Mouse (Mus musculus) limb, embryonic 14.5 days (tissue): ENCODE measurements at regions not wholly inside any gene's neighbourhood (a gene's known extent, or its start where the extent isn't known, plus 50 kb on each side); places are given as distances from the start of the nearest gene placed in this dataset.
A peak's percentile ranks its signal among the peaks of the same experiment; 100 is the strongest.

Source experiments
- ATAC-seq: fragments of 200-750 bp; cut with Nextera tagmentation; 2 replicates; pipeline ENCODE4 v1.8.0; 2017; ENCODE audit warnings: low read depth, moderate number of reproducible peaks, moderate TSS enrichment; ENCODE audit not compliant: low FRiP score
- DNase-seq: peaks from one replicate; pipeline ENCODE4 v3.0.0-alpha.2; 2015; ENCODE audit warnings: low spot score
- H3K27ac ChIP-seq: fragments of 300-500 bp; sonication (generic); replicated peaks from 2 replicates; pipeline ENCODE4 v1.5.1; 2014; ENCODE audit warnings: low read depth, mild to moderate bottlenecking, low read length, moderate library complexity, mixed read lengths
- H3K27me3 ChIP-seq: fragments of 300-500 bp; sonication (generic); 2 replicates; pipeline ENCODE4 v1.6.1; 2014; ENCODE audit warnings: low read length, mixed read lengths; ENCODE audit not compliant: control insufficient read depth, insufficient read depth
- H3K36me3 ChIP-seq: fragments of 300-500 bp; sonication (generic); 2 replicates; pipeline ENCODE4 v1.6.1; 2014; ENCODE audit warnings: mild to moderate bottlenecking, low read length, moderate library complexity, mixed read lengths; ENCODE audit not compliant: control insufficient read depth, insufficient read depth
- H3K4me1 ChIP-seq: fragments of 300-500 bp; sonication (generic); 2 replicates; pipeline ENCODE4 v1.6.1; 2014; ENCODE audit warnings: antibody characterized with exemption, low read length, mixed read lengths; ENCODE audit not compliant: control insufficient read depth, insufficient read depth
- H3K4me2 ChIP-seq: fragments of 300-500 bp; sonication (generic); replicated peaks from 2 replicates; pipeline ENCODE4 v1.6.1; 2014; ENCODE audit warnings: low read depth, mild to moderate bottlenecking, low read length, moderate library complexity; ENCODE audit not compliant: severe bottlenecking
- H3K4me3 ChIP-seq: fragments of 300-500 bp; sonication (generic); replicated peaks from 2 replicates; pipeline ENCODE4 v1.5.1; 2014; ENCODE audit warnings: low read length
- H3K9ac ChIP-seq: fragments of 300-500 bp; sonication (generic); 2 replicates; pipeline ENCODE4 v1.6.1; 2014; ENCODE audit warnings: mild to moderate bottlenecking, low read depth, low read length, moderate library complexity; ENCODE audit not compliant: severe bottlenecking
- H3K9me3 ChIP-seq: fragments of 300-500 bp; sonication (generic); 2 replicates; pipeline ENCODE4 v1.6.1; 2016; ENCODE audit warnings: low read length; ENCODE audit not compliant: control insufficient read depth
- POLR2A ChIP-seq: fragments of 200-500 bp; IDR thresholded peaks from 2 replicates; pipeline ENCODE4 v1.8.0; 2012; ENCODE audit warnings: inconsistent platforms, mild to moderate bottlenecking, moderate library complexity, borderline replicate concordance; ENCODE audit not compliant: insufficient read depth, insufficient read length; ENCODE audit errors: extremely low read depth
- WGBS: fragments of 180-500 bp; shearing (Covaris S2); extraction: QIAGEN DNeasy Blood & Tissue Kit; methylation state at CpG from one replicate; pipeline ENCODE4 v1.1.7; 2014; 5-methylcytosine and 5-hydroxymethylcytosine counted together

GRCm38 (mm10) chr2:143419791-143420190 lies 126.2 kb upstream of the Pcsk2 start:
- 73% methylated on average over 2 of the region's 2 CpGs for WGBS
- H3K9ac ChIP-seq: no peak overlapping the region
- DNase-seq (no peak), ATAC-seq (no peak)
- H3K27me3 ChIP-seq: no peaks in the 10 kb centered on the region
- H3K4me2 ChIP-seq: no peak overlapping the region
- no peak for TF ChIP-seq POLR2A
- no peak overlapping the region for H3K4me3 ChIP-seq
- no peaks in the 10 kb centered on the region for H3K9me3 ChIP-seq
- H3K4me1 ChIP-seq: no peaks in the 10 kb centered on the region
- H3K27ac ChIP-seq: no peak overlapping the region
- no peaks in the 10 kb centered on the region for H3K36me3 ChIP-seq

- Histone ChIP-seq H3K9me3 (no peaks in the 10 kb centered on the region), H3K27me3 (no peaks in the 10 kb centered on the region), H3K4me3 (no peak overlapping the region), H3K9ac (no peak overlapping the region), H3K27ac (no peak overlapping the region), H3K36me3 (no peaks in the 10 kb centered on the region), H3K4me1 (no peaks in the 10 kb centered on the region), H3K4me2 (no peak overlapping the region)
- ATAC-seq (no peak), DNase-seq (no peak)
- TF ChIP-seq POLR2A: no peak
Measured at GRCm38 (mm10) chr2:143450680-143451079, 95.3 kb upstream of the Pcsk2 start.

GRCm38 (mm10) chr2:143451256-143451655 lies 94.7 kb upstream of the Pcsk2 start:
- no peaks in the 10 kb centered on the region for H3K9me3 ChIP-seq
- WGBS: 41% methylated on average over 2 of the region's 2 CpGs
- no peak overlapping the region for H3K9ac ChIP-seq
- TF ChIP-seq POLR2A: no peak
- no peaks in the 10 kb centered on the region for H3K36me3 ChIP-seq
- H3K4me1 ChIP-seq: no peaks in the 10 kb centered on the region
- no peak overlapping the region for H3K27ac ChIP-seq
- H3K27me3 ChIP-seq: no peaks in the 10 kb centered on the region
- ATAC-seq (no peak), DNase-seq (no peak)
- H3K4me3 ChIP-seq: no peak overlapping the region
- no peak overlapping the region for H3K4me2 ChIP-seq

GRCm38 (mm10) chr2:143451661-143452060 lies 94.3 kb upstream of the Pcsk2 start:
- Histone ChIP-seq H3K4me1 (no peaks in the 10 kb centered on the region), H3K27ac (no peak overlapping the region), H3K27me3 (no peaks in the 10 kb centered on the region), H3K9me3 (no peaks in the 10 kb centered on the region), H3K4me2 (no peak overlapping the region), H3K9ac (no peak overlapping the region), H3K4me3 (no peak overlapping the region), H3K36me3 (no peaks in the 10 kb centered on the region)
- DNase-seq (peak; percentile 59), ATAC-seq (no peak)
- no peak for TF ChIP-seq POLR2A

GRCm38 (mm10) chr2:143467936-143468335 lies 78.0 kb upstream of the Pcsk2 start:
- Histone ChIP-seq H3K4me1 (no peaks in the 10 kb centered on the region), H3K36me3 (no peaks in the 10 kb centered on the region), H3K4me3 (no peak overlapping the region), H3K4me2 (no peak overlapping the region), H3K27me3 (no peaks in the 10 kb centered on the region), H3K9me3 (no peaks in the 10 kb centered on the region), H3K9ac (no peak overlapping the region), H3K27ac (no peak overlapping the region)
- no peak for DNase-seq
- no peak for TF ChIP-seq POLR2A
- WGBS: 66% methylated on average over 5 of the region's 5 CpGs
- no peak for ATAC-seq

- no peaks in the 10 kb centered on the region for H3K9me3 ChIP-seq
- H3K9ac ChIP-seq: no peak overlapping the region
- H3K4me3 ChIP-seq: no peak overlapping the region
- ATAC-seq (no peak), DNase-seq (no peak)
- H3K27ac ChIP-seq: no peak overlapping the region
- 87% methylated on average over 3 of the region's 3 CpGs for WGBS
- H3K27me3 ChIP-seq: no peaks in the 10 kb centered on the region
- H3K4me2 ChIP-seq: no peak overlapping the region
- no peaks in the 10 kb centered on the region for H3K36me3 ChIP-seq
- no peaks in the 10 kb centered on the region for H3K4me1 ChIP-seq
- no peak for TF ChIP-seq POLR2A
Measured at GRCm38 (mm10) chr2:143471394-143471793, 74.6 kb upstream of the Pcsk2 start.
